Mouse (Mus musculus): Measurements from ENCODE around the gene Notch2. TPM values are rescaled to one million over a fixed set of nuclear protein-coding genes. Genes with fewer than 3 reads are reported as not detected.

Notch2 gene
- polyA plus RNA-seq (2017; shearing (Covaris generic)), result 10 to 100 TPM; 31.4 to 34.9 TPM

DNA sequence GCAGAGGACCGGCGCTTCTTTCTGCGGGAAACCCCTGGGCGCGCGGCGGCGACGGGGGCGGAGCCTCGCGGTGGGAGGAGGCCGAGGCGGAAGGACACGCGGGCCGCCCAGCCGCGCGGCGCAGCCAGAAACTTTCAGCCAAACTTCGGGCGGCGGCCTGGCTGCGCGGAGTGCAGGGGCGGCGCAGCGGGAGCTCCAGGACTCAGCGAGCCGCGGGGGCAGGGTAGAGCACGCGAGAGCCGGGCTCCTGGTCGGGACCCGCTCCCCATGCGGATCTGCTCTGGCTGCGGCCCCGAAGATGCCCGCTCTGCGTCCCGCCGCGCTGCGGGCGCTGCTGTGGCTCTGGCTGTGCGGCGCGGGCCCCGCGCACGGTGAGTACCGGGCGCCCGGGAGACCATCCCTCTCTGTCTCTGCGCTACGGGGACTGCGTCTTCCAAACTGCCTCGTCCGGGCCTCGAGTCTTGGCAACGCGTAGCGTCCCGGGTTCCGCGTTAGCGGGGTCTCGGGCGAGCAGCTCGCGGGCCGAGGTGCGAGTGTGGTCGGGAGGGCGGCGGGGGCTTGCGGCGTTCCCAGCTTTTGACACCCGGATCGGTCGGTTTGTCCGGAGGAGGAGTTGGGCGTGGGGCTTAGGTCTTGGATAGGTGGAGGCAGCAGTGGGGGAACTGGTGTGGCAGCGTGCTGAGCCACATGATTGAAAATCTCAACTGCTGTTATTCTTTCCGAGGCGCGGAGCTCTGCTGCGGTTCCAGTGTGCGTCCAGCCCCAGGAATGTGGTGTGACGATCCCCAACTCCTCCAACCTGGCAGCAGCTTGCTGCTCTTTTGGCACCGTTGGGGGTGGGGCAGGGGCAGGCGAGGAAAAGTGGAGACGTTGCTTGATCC, at the start of gene Notch2:
Gene Notch2, plus strand, starts transcription at position 127 of the 881 bp plus-strand sequence.

GRCm38 (mm10) chr3:98160330-98160729, 147.0 kb downstream of the Notch2 start, which contains the start of gene Adam30:
Adam30 (plus strand) TSS chr3:98160630.

Other genes starting within 250 kb of the Notch2 start
- 10 to 100 TPM; 20.9 to 30.1 TPM for gene Pde4dip, start 124.8 kb upstream of the Notch2 start, polyA plus RNA-seq (2017; shearing (Covaris generic))
- 10 to 100 TPM; 90.1 to 91.9 TPM for gene Sec22b, start 112.3 kb upstream of the Notch2 start, polyA plus RNA-seq (2017; shearing (Covaris generic))
- under 1 TPM; 0.18 to 0.23 TPM for gene Adam30, start 147.1 kb downstream of the Notch2 start, polyA plus RNA-seq (2017; shearing (Covaris generic))
- gene Reg4, start 208.6 kb downstream of the Notch2 start, polyA plus RNA-seq (2017; shearing (Covaris generic)), result not detected